Mouse (Mus musculus): ENCODE results near the gene Rpp14. TPM values are rescaled to one million over a fixed set of nuclear protein-coding genes. Genes with fewer than 3 reads are reported as not detected.
A peak's percentile ranks its signal among the peaks of the same experiment; 100 is the strongest.

Gene Rpp14
- polyA plus RNA-seq, 1 experiment = 1.2 TPM

DNA sequence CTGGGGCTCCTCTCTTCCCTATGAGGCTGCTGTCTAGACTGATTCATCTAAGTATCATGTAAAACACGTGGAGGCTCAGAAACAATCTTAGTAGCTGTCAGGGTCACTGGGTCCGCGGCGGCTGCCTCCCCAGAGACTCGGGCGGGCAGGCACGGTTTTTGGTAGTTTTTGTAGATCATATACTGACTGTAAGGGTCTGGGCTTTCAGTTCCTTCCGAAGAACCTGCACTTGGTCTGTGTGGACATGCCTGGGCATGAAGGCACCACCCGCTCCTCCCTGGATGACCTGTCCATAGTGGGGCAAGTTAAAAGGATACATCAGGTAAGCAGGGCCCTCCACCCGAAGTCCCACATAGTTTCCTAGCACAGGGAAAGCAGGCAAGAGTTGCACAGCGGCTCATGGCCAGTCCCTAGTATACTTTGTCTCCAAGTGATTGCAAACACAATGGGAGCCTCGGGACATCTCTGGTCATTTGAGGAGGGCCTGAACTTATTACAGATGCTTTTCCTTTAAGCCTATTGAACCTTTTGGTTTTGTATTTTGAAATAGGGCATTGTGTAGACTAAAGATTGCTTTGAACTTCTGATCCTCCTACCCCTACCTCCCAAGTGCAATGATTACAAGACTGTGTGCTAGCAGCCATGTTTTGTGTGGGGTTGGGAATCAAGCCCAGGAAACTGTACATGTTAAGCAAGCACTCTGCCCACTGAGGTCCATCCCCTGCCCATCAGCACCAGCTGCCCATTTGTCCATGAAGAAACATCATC is 39.1 kb upstream of the Rpp14 start:
- Histone ChIP-seq H3K4me3 (replicated peaks) (no peak overlapping the region), H3K4me1 (peaks cover 4% of the 10 kb centered on the region)

DNA sequence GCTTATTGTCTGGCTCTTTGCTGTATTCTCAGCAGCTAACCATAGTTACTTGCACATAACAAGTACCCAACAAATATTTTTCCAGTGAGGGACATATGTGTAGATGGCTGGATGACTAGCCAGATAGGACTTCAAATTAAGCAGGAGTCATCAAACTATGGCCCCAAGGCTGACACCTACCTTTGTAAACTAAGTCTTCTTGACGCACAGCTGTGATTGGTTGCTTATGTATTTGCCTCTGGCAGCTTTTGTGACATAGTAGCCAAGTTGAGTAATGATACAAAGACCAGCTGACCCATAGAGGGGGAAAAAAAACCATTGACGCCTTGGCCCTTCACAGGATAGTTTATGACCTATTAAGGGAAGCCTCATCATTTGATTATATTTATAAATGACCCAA is 38.0 kb upstream of the Rpp14 start:
- no peaks in the 10 kb centered on the region for H3K9me3 ChIP-seq
- TF ChIP-seq FLI1 (IDR thresholded peaks at IDR 0.05; ENCODE audit: low read length) (no peak), GATA1 (IDR thresholded peaks at IDR 0.05; ENCODE audit: borderline replicate concordance, low read length) (no peak)
- no peak overlapping the region for H3K4me3 ChIP-seq (replicated peaks)
- peaks cover 4% of the 10 kb centered on the region for H3K27me3 ChIP-seq (replicated peaks)
- H3K36me3 ChIP-seq (replicated peaks; ENCODE audit: low read length) = no peaks in the 10 kb centered on the region
- peaks cover 4% of the 10 kb centered on the region for H3K4me1 ChIP-seq

More for the DNA sequence above, 39.1 kb upstream of the Rpp14 start:
- Histone ChIP-seq H3K27me3 (replicated peaks) (peaks cover 10% of the 10 kb centered on the region), H3K36me3 (replicated peaks; ENCODE audit: low read length) (no peaks in the 10 kb centered on the region), H3K9me3 (no peaks in the 10 kb centered on the region)
- TF ChIP-seq GATA1 (IDR thresholded peaks at IDR 0.05; ENCODE audit: borderline replicate concordance, low read length) = no peak
- no peak for TF ChIP-seq FLI1 (IDR thresholded peaks at IDR 0.05; ENCODE audit: low read length)

DNA sequence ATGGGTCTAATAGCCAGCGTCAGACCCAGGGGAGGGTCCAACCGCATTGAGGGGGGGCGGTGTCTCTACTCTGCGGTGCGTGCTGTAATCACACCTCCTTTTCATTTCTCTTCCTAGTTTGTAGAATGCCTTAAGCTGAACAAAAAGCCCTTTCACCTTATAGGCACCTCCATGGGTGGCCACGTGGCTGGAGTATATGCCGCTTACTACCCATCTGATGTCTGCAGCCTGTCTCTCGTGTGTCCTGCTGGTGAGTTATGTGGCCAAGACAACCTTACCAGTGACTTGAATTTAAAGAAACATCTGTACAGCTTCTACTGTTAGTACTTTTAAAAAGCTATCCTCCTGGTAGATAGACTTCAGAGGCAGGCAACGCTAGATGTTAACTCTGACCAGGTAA is 37.6 kb upstream of the Rpp14 start:
- no peak overlapping the region for H3K4me3 ChIP-seq (replicated peaks)
- H3K27me3 ChIP-seq (replicated peaks) = peaks cover 3% of the 10 kb centered on the region
- no peaks in the 10 kb centered on the region for H3K9me3 ChIP-seq
- peaks cover 4% of the 10 kb centered on the region for H3K4me1 ChIP-seq
- no peaks in the 10 kb centered on the region for H3K36me3 ChIP-seq (replicated peaks; ENCODE audit: low read length)
- no peak for TF ChIP-seq GATA1 (IDR thresholded peaks at IDR 0.05; ENCODE audit: borderline replicate concordance, low read length)
- no peak for TF ChIP-seq FLI1 (IDR thresholded peaks at IDR 0.05; ENCODE audit: low read length)

DNA sequence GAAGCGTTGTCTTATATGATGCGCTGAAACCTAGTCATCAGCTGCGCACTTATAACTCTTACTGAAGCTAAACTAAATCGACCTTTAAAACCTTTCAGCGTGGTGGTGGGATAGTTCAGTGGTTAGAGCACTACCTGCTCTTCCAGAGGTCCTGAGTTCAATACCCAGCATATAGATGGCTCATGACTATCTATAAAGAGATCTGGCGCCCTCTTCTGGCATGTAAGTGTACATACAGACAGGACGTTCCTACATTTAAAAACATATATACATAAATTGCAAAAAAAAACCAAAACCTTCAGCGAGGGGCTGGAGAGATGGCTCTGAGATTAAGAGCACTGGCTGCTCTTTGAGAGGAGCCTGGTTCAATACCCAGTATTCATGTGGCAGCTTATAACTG is 35.8 kb upstream of the Rpp14 start:
- TF ChIP-seq FLI1 (IDR thresholded peaks at IDR 0.05; ENCODE audit: low read length) = no peak
- no peak for TF ChIP-seq GATA1 (IDR thresholded peaks at IDR 0.05; ENCODE audit: borderline replicate concordance, low read length)
- Histone ChIP-seq H3K9me3 (no peaks in the 10 kb centered on the region), H3K4me1 (0 out of 2 replicates have a peak, but pooled peaks cover 5% of the 10 kb centered on the region)

DNA sequence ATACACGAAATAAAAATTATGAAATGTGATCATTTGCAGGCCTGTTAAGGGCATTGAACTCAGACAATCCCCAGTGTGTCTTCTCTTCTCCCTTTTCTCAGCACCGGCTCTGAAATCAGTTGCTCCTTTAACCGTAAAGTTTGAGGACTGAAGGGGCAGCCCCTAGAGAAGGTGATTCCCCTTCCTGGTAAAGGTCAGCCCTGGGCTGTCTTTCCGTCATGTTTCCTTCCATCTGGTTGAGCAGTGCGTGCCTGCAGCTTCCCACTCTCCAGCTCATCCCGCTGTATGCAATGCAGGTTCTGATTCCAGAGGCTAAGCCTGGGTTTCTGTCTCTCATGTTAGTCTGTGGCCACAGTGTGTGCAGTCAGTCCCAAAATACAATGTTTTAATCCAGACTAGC is 35.4 kb upstream of the Rpp14 start:
- H3K27me3 ChIP-seq (replicated peaks) = no peaks in the 10 kb centered on the region
- no peaks in the 10 kb centered on the region for H3K9me3 ChIP-seq
- 0 out of 2 replicates have a peak, but pooled peaks cover 5% of the 10 kb centered on the region for H3K4me1 ChIP-seq
- TF ChIP-seq GATA1 (IDR thresholded peaks at IDR 0.05; ENCODE audit: borderline replicate concordance, low read length) = no peak
- TF ChIP-seq FLI1 (IDR thresholded peaks at IDR 0.05; ENCODE audit: low read length) = no peak
- no peak overlapping the region for H3K4me3 ChIP-seq (replicated peaks)
- H3K36me3 ChIP-seq (replicated peaks; ENCODE audit: low read length) = no peaks in the 10 kb centered on the region

More for the DNA sequence above, 35.8 kb upstream of the Rpp14 start:
- no peaks in the 10 kb centered on the region for H3K36me3 ChIP-seq (replicated peaks; ENCODE audit: low read length)
- peaks cover 3% of the 10 kb centered on the region for H3K27me3 ChIP-seq (replicated peaks)
- no peak overlapping the region for H3K4me3 ChIP-seq (replicated peaks)

DNA sequence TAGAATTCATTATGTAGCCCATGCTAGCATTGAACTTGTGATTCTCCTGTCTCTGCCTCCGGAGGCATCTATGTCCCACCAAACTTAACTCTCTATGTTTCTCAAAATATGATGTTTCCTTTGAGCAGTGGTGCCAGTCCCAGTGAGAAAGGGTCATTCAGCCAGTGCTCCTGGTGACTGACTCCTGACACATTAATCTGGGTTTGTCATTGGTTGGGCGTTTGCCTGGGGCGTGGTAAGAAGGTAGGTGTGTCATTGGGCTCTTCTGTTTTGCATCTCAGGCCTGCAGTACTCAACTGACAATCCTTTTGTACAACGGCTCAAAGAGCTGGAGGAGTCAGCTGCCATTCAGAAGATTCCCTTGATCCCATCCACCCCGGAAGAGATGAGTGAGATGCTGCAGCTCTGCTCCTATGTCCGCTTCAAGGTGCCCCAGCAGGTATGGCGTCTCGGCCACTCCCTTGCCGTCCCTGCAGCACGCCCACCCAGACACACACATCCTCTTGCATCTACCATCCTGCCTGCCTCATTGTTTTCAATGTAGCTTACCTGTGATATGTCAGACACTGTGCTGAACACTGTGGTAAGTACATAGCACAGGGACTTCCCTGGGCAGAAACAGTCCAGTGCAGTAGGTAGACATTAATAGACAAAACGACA is 34.9 kb upstream of the Rpp14 start:
- no peaks in the 10 kb centered on the region for H3K9me3 ChIP-seq
- no peak for TF ChIP-seq FLI1 (IDR thresholded peaks at IDR 0.05; ENCODE audit: low read length)
- TF ChIP-seq GATA1 (IDR thresholded peaks at IDR 0.05; ENCODE audit: borderline replicate concordance, low read length) = no peak
- peaks cover 8% of the 10 kb centered on the region; the same call in 1 of the 2 replicates for H3K4me1 ChIP-seq
- no peaks in the 10 kb centered on the region for H3K36me3 ChIP-seq (replicated peaks; ENCODE audit: low read length)
- H3K4me3 ChIP-seq (replicated peaks) = peak overlapping the region; percentile 46
- no peaks in the 10 kb centered on the region for H3K27me3 ChIP-seq (replicated peaks)

DNA sequence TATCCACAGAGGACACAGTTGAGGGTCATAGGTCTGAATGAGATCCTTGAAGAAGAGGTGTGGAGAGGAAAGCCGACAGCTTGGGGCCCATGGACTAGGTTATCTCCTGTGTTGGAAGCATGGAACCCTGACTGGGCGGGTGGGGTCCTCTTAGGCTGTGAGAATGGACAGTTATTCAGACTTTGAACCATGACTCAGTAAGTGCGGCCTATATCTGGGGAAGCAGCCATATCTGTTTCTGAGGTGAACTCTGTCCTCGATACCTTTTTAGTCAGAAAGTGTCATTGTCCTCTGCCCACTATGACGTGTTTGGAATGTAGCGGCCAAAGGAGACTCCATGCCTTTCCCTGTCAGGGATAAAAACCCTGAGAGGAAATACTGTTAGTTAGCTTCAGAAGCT is 33.3 kb upstream of the Rpp14 start:
- TF ChIP-seq GATA1 (IDR thresholded peaks at IDR 0.05; ENCODE audit: borderline replicate concordance, low read length) (no peak), FLI1 (IDR thresholded peaks at IDR 0.05; ENCODE audit: low read length) (no peak)
- Histone ChIP-seq H3K36me3 (replicated peaks; ENCODE audit: low read length) (no peaks in the 10 kb centered on the region), H3K27me3 (replicated peaks) (no peaks in the 10 kb centered on the region), H3K4me1 (peaks cover 8% of the 10 kb centered on the region; the same call in 1 of the 2 replicates), H3K9me3 (no peaks in the 10 kb centered on the region), H3K4me3 (replicated peaks) (no peak overlapping the region)

DNA sequence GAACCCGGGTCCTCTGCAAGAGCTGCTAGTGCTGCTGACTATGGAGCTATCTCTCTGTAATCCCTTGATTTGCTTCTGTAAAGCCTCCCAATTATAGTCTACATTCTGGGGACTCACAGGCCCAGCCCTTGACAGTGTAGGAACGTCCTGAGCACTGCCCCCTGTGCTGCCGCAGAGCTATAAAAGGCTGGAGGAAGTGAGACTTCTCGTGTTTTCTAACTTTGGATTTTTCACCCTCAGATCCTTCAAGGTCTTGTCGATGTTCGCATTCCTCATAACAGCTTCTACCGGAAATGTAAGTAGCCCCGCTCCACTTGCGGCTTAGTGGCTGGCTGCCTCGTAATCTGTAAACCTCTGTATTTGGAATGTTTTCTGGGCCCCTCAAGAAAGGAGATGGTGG is 30.8 kb upstream of the Rpp14 start:
- Histone ChIP-seq H3K36me3 (replicated peaks; ENCODE audit: low read length) (no peaks in the 10 kb centered on the region), H3K27me3 (replicated peaks) (no peaks in the 10 kb centered on the region), H3K4me1 (peaks cover 8% of the 10 kb centered on the region; the same call in 1 of the 2 replicates), H3K4me3 (replicated peaks) (no peak overlapping the region), H3K9me3 (no peaks in the 10 kb centered on the region)
- TF ChIP-seq FLI1 (IDR thresholded peaks at IDR 0.05; ENCODE audit: low read length) (no peak), GATA1 (IDR thresholded peaks at IDR 0.05; ENCODE audit: borderline replicate concordance, low read length) (no peak)

DNA sequence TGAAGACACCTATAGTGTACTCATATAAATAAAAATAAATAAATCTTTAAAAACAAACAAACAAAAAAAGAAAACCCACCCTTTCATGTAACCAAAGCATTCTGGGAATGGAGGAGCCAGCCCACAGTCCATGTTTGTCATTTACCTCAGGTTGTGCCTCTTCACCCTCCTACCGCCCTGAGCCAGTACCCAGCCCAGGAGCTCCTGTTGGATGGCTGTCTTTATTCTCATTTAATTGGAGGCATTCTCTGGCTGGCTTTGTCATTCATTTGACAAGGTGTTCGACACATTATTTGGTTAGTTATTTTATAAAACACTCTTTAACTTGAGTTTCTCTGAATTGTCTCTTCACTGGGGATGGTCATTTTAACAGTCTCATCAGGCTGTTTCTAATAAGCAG is 28.3 kb upstream of the Rpp14 start:
- no peak overlapping the region for H3K4me3 ChIP-seq (replicated peaks)
- H3K27me3 ChIP-seq (replicated peaks) = no peaks in the 10 kb centered on the region
- H3K4me1 ChIP-seq = peaks cover 8% of the 10 kb centered on the region; the same call in 1 of the 2 replicates
- H3K36me3 ChIP-seq (replicated peaks; ENCODE audit: low read length) = no peaks in the 10 kb centered on the region
- H3K9me3 ChIP-seq = no peaks in the 10 kb centered on the region
- TF ChIP-seq FLI1 (IDR thresholded peaks at IDR 0.05; ENCODE audit: low read length) = no peak
- no peak for TF ChIP-seq GATA1 (IDR thresholded peaks at IDR 0.05; ENCODE audit: borderline replicate concordance, low read length)

DNA sequence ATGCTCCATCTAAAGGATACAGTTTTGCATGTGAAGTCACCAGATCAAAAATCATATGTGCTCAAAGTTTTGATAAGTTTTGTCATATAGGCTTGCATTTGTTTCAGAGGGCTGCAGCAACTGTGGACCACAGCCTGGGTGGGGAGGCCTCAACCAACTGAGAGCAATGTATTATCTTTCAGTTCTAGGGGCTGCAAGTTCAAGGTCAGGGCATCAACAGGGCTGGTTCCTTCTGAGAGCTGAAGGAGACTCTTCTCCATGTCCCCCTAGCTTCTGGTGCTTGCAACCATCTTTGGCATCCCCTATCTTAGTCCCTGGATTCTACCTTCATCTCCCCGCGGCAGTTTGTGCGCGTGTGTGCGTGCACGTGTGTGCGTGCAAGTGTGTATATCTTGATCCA is 27.5 kb upstream of the Rpp14 start:
- Histone ChIP-seq H3K27me3 (replicated peaks) (no peaks in the 10 kb centered on the region), H3K36me3 (replicated peaks; ENCODE audit: low read length) (no peaks in the 10 kb centered on the region), H3K9me3 (no peaks in the 10 kb centered on the region), H3K4me1 (peaks cover 7% of the 10 kb centered on the region; the same call in 1 of the 2 replicates), H3K4me3 (replicated peaks) (no peak overlapping the region)
- TF ChIP-seq FLI1 (IDR thresholded peaks at IDR 0.05; ENCODE audit: low read length) (no peak), GATA1 (IDR thresholded peaks at IDR 0.05; ENCODE audit: borderline replicate concordance, low read length) (no peak)

Data from megakaryocyte, embryonic 14.5 days (primary cell).